Mouse (Mus musculus): Measurements from ENCODE around the gene Dennd4a. TPM values are rescaled to one million over a fixed set of nuclear protein-coding genes. Genes with fewer than 3 reads are reported as not detected.

Gene Dennd4a
- polyA plus RNA-seq, 3 experiments from 2014 or later: 16.5 to 20.8 (median 20.3) TPM

Other genes starting within 250 kb of the Dennd4a start
- 100 to 1,000 TPM; 214 to 310 (median 217) TPM for gene Rab11a, start 73.6 kb upstream of the Dennd4a start, polyA plus RNA-seq (2017; shearing (Covaris generic))
- under 1 TPM; 0.07 to 0.20 (median 0.17) TPM for gene Slc24a1, start 140.3 kb downstream of the Dennd4a start, polyA plus RNA-seq (2017; shearing (Covaris generic))
- gene Ints14, start 149.6 kb downstream of the Dennd4a start, polyA plus RNA-seq (2017; shearing (Covaris generic)): 10 to 100 TPM; 34.8 to 38.2 (median 36.5) TPM
- 100 to 1,000 TPM; 116 to 141 (median 139) TPM for gene Hacd3, start 210.4 kb downstream of the Dennd4a start, polyA plus RNA-seq (2017; shearing (Covaris generic))
- gene Dpp8, start 221.1 kb downstream of the Dennd4a start, polyA plus RNA-seq (2017; shearing (Covaris generic)): 10 to 100 TPM; 18.2 to 26.5 (median 25.0) TPM

Measured in inflammation-experienced regulatory T-cells, adult 6 months (primary cell).